Mouse (Mus musculus): ENCODE measurements around the gene Plcb4.
"Not testable (repeated sequence)": the region's sequence is repeated elsewhere in the genome, so short reads cannot be mapped to it uniquely, and the experiment has no call there.

The Plcb4 gene

DNA sequence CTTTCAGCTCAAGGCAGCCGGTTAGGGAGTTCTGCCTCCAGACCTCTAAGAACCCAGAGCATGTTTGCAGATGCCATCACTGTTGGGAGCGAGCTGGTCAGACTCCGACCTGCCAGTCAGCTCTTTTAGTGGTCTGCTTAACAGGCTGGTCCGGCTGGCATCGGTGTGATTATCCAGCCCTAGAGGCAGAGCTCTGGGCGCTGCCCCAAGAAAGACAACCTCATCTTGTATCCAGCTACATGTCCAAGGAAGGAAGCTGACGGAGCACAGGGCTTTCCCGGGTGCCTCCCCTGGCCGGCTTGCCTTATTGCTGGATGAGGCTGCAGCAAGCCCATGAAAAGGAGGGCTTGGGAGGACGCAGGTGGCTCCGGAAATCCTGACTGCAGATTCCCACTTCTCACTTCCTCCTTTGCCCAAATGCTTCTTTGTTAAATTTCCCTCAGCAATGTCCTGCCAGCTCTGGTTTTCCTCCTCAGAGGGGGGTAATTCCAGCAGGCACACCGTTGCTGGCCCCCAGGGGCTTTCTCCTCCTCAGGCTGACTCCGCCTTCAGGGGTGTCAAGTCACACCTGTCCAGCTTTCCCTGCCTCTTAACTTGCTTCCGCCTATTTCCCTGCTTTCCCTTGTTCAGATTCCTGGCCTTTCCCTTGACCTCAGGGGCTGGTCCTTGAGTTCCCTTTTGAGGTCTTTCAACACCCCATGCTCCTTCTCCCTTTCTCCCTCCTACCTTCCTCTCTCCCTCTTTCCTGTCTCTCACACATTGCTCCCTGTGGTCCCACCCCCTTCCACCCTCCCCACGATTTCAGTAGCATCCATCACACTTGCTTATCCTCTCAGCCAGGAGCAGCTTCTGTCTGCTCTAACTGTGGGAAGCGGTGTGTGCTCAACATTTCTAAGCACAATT is 58.7 kb downstream of the Plcb4 start:
- DNase-seq (ENCODE audit: low read depth), result no peak

DNA sequence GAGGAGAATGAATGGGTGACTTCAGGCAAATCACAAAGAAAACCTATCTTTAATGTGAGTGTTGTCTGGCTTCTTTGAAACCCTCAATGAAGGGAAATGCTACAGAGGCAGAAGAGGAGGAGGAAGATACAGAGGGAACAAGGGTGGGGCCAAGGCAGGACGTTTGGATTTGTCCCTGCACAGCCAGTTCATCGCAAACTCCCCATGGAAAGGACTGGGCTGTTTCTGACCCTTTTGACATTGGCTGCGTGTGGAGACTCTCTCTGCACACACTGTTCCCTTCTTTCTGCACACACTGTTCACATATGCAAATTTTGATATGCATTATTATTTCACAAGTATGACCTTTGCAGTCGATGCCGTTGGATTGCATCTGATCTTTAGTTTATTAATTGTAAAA is 63.3 kb downstream of the Plcb4 start:
- no peak for DNase-seq (ENCODE audit: low read depth)

DNA sequence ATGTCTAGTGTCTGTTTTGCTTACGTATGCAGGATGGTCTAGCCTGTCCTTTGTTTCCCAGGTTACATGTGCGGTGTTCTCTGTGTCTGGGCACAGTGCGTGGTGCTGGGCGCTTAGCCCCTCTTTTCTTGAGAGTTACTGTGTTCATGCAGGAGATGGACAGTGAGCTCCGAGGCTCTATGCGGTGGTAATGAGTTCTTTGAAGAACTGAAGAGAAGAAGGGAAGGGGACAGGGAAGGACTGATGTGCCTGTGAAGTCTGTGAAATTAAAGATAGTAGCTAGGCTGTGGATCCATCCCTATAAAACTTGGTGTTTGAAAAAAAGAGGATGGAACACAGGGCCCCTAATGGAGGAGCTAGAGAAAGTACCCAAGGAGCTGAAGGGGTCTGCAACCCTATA is 64.6 kb downstream of the Plcb4 start:
- DNase-seq (ENCODE audit: low read depth), result no peak

DNA sequence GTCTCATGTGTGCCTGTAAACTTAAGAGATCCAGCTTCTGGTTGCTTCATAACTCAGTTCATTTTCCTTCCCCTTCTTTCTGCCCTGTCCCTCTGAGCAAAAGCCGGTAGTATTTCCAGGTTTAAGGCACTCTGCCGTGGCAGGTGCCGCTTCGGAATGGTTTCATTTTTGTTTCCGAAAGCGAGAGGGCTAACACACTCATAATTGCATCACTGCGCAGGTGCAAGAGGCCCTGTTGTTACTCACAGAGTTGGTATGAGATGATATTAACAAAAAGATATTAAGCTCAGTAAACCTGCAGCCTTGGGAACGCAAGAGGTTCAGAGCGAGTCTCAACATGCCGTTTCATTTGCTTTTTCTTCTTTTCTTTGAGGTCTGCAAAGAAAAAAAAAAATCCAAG is 65.7 kb downstream of the Plcb4 start:
- DNase-seq (ENCODE audit: low read depth), result no peak

DNA sequence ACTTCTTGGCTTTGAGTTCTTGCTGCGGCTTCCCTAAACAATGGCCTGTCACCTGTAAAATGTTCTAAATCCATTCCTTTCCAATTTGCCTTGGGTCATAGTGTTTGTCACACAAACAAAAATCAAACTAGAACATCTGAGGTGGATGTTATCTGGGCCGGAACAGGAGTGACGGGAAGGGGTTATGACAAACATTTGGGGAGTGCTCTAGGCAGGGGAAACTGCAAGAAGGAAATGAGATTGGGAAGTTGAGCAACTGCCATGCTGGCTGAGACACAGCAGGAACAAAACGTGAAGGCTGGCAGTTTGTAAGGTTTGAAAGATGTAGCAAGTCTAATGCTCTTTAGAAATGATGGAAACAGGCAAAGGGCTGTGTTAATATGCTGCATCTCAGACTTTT is 66.6 kb downstream of the Plcb4 start:
- peak; percentile 18 for DNase-seq (ENCODE audit: low read depth)

DNA sequence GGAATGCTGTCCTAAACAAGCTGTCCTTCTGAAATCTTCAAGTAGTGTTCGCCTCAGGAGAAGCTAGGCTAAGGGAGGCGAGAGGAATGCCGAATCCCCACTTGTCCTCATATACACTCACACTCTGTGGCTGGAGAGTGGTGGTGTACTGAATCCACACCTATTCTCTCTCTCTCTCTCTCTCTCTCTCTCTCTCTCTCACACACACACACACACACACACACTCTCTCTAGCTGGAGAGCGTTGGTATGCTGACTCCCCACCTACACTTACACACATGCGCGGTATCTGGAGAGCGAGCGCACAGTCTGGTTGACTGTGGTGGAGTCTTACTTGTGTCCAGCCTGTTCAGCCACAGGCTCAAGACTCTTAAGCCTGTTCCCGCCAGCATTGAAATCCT is 68.3 kb downstream of the Plcb4 start:
- DNase-seq (ENCODE audit: low read depth), result no peak

DNA sequence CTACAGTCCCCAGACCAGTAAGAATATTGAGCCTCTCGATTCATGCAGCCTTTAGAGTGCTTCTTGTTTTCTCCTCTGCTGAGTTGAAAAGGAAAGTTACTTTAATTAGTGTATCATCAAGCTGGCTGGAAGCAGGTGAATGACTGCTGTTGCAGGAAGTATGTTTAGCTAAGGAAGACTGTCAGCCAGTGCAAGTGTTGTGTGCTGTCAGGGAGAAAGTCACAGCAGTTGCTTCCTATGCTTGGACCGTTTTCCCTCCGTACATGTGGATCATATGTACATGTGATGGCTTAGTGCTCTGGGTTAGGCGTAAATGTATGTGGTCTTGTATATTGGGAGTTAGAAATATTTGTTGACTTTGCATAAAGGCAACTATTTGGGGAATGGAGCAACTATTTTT is 69.1 kb downstream of the Plcb4 start:
- no peak for DNase-seq (ENCODE audit: low read depth)

DNA sequence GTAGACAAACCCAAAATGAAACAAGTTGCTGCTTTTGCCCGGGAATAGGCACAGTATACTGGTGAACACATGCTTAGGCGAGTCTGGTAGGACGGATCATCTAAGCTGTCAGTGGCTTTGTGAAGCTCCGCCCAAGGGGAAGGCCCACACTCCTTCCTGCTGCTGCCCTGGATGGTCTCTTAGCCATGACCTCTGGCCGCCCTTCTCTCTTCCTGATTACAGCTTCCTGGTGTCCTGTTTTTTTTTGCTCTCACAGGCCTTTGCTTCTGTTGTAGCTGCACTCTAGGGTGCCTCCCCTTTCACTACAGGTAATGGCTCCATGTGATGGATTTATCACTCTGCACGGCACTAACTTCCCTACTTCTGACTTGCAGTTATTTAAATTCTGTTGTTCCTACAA is 72.8 kb downstream of the Plcb4 start:
- no peak for DNase-seq (ENCODE audit: low read depth)

DNA sequence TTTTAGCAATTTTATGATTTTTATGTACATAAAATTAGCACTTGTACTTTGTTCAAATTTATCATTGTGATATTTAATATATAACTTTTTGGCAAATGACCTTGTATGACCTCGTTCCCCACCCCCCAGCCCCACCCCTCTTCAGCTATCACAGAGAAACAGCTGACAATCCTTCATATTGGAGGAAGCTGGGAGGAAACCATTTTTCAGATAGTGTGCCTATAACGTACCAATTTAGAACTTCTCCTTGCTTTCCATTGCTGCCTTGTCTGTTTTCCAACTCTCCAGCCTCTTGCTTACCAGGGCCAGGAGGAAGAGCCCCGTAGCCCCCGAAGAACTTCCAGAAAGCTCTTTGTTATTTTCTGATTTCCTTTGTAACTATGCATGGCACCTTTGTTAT is 73.8 kb downstream of the Plcb4 start:
- DNase-seq (ENCODE audit: low read depth), result no peak

DNA sequence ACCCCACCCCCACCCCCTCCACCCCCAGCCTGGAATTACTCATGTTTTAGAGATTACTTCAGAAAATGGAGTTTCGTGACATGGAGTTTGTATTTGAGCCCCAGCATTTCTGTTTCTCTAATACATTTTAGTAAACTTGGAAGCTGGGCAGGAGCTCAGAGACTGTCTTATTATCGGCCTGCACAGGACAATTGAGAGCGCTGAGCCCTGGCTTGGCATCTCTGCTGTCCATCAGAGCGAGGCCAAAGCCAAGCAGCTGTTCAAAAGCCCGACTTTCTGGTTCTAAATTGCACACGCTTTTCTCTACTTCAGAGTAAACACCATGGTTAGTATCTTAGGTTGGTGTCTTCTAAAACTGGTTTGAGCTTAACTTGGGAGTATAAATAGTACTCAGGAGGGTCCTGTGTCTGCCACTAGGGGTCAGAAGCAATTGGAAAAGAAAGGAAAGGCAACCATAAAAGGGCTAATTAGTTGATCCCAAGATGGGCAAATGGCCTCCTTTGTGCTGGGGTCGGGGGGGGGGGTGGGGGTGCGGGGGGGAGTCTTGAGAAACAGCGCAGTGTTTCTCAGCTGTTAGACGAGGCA is 75.2 kb downstream of the Plcb4 start:
- no peak for DNase-seq (ENCODE audit: low read depth)

DNA sequence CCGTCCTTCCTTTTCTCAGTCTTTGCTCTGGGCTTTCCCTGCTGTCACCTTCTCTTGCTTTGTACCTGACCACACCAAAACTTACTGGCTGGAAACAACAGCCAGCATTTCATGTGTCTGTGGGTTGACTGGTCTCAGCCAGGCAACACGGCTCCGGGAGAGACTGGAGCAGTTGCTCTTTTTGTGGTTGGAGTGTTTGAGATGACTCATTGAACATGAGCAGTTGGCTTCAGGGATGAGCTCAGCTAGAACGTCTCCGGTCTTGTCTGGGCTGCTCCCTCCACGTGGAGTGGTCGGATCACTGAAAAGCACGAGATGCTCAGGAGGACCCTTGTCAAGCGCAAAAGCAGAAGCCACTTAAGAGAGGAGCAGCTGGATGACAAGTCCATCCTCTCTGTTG is 78.7 kb downstream of the Plcb4 start:
- peak; percentile 3 for DNase-seq (ENCODE audit: low read depth)

DNA sequence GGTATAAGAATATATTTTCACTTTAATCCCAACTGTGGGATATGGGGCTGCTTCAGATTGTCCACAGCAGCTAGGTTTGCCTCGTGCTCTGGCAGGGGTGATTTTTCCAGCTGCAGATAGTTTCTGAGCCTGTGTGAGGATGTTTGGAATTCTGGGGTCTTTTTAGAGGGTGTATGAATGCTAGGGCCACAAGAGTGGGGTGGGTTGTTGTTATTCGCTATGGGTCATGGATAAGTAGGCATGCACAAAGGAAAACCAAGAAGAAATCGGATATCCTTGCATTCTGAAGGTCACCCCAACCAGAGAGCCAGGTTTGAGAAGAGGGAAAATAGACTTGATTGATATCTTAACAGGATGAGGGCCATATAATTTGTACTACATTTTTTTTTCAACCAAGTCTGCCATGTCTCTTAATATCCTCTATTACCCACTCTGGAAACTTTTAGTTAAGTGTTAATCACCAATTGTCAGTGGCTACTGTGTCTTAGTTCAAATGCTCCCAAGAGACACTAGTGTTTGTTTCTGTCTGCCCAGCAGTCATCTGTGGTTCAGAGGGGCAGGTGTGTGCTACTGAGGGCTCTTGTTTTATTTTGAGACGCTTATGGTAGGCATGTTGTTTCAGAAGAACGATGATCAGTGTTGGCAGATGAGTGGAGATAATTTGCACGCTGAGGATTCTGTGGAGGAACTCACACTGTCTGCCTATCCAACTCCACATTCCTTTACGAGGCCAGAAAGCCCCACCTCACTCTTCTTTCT is 79.4 kb downstream of the Plcb4 start:
- DNase-seq (ENCODE audit: low read depth), result not testable (repeated sequence)

DNA sequence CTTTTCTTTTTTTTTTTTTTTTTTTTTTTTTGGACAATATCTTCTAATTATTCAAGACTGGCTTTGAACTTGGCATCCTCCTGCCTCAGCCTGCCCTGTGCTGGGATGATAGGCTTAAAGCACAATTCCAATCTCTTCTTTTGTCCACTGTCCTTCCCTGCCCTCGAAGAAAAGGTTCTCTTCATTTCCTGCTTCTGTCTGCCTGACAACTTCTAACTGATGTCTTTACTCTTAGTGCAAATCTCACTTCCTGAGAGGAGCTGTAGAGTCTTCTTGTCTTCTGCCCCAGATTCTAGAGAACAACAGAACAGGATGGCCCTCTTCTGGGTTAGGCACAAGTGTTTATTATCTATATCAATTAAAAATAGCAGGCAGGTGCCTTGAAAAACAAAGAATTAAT is 80.1 kb downstream of the Plcb4 start:
- DNase-seq (ENCODE audit: low read depth), result no peak

DNA sequence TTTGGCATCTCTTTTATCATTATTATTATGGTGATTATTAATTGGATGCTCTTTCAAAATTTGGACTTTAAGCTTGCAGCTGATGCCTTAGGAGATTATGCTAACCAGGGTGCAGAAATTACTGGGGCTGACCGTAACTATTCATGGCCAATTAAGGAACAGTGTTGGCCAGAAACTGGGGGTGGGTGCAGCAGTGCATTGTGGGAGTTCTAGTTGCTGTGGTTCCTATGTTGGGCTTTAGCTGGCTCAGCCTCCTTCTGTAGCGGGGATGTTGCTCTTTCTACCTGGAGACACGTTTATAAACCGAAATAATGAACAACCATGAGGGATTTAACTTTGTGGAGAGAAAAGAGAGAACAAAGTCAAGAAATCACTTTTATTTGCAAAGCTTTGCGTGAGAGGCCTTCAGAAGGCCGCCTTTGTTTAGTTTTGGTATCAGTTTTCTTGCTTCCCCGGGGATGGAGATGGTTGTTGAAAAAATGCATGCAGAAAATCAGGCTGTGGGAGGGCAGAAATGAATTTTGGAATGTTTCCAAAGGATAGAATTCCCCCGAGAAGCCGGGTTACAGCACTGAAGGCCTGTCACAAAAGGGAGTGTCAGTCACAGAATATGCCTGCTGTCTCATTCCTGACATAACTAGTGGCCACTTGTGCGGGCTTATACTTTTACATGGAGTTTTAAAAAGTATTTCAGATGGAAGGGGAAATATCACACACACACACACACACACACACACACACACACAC is 84.3 kb downstream of the Plcb4 start:
- DNase-seq (ENCODE audit: low read depth), result no peak

DNA sequence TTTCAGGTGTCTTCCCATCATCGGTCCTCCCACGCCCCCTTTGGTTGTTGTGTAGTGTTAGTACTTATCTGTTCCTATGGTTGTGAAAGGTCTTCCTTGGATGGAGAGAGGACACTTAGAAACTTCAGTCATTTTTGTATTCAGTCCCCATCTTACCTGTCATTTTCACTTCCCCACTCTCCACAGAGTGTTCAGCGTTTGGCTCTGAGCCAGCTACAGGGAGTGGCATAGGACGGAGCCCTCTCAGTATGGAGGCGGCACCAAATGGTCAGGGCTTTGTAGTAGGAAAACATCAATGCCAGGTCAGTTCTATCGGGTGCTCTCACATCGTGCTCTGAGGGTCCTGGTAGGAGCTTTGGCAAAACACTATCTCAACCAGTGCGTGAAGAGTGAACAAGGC is 85.9 kb downstream of the Plcb4 start:
- DNase-seq (ENCODE audit: low read depth), result no peak

DNA sequence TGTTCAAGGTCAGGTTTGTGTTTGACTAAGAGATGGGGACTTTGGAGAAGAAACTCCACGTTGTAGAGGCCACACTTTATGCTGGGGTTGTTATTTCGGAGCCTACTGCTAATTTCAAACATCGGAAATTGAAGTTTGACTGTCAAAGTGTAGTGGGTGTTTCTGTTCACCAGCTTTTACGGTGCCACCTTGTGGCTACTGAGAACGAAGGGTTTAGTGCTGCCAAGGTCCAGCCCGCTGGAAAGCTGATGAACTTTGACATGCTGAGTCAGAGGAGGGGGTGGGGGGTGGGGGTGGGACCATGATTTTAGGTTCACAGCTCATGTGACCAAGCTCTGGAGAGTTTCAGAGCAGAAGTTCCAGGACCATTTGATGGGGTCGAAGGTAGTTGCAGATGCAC is 86.3 kb downstream of the Plcb4 start:
- no peak for DNase-seq (ENCODE audit: low read depth)

DNA sequence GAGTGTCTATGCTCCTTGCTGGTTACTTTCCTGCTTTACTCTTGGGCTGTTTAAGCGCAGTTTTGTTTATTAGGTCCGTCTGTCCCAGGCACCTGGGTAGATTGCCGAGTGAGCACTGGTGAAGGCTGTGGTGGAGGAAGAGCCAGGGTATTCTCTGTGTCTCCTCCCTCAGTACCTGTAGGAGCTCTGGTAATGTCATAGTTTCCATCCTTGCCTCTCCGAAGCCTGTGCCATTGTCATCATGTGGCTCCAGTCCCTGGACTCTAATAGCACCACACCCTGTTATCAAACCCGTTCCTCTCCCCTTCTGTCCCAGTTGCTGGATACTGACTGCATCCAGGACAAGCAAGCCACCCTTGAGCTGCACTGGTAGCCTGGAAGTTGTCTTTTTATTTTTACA is 89.6 kb downstream of the Plcb4 start:
- no peak for DNase-seq (ENCODE audit: low read depth)

DNA sequence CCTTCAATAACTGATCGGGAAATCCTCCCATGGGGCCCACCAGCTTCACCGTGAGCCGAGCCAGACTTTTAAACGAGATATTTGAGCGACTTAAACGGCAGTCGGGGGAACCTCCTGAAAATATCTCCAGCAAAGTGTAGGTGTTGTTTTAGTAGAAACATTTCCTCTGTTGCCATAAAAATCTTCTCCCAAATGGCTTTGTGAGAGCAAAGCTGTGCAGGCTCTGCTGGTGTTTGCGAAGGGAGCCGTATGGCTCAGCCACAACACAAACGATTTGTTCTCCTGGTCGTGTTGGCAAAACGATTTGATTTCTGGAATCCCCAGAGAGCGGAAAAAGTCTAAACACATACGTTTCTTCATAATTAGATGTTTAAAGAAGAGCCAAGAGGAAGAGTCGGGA is 90.8 kb downstream of the Plcb4 start:
- no peak for DNase-seq (ENCODE audit: low read depth)

DNA sequence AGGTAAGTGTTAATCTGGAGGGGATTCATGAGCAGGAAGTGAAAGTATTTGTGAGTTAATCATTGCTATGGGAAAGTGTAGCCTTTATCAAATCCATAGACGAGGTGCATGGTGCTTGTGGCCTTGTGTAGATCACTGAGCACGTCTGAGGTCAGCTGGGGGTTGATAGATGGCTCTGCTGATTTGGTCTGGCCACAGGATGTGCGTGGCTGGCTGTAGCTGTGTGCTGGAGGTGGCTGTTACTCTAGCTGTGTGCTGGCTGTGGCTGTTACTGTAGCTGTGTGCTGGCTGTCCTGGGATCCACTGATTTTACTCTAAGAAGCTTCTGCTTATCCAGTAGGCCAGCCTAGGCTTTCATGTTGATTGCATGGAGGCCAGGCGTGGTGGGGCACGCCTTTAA is 91.9 kb downstream of the Plcb4 start:
- no peak for DNase-seq (ENCODE audit: low read depth)

DNA sequence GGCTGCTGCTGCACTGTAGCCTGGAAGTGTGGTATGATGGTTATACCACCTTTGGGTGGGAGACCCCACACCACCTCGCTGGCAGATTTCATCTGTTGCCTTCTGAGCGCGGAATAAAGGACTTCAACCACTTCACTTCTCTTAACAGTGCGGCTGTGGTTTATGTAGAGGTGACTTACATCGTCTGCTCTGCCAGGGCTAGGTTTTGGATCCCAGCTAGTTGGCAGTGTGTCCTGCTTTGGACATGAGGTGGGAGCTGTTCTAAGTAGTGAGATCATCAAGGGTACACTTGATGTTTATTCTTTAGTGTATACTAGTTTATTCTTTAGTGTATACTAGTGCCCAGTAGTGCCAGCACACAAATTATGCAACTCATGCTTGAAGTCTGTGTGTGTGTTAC is 97.0 kb downstream of the Plcb4 start:
- no peak for DNase-seq (ENCODE audit: low read depth)

DNA sequence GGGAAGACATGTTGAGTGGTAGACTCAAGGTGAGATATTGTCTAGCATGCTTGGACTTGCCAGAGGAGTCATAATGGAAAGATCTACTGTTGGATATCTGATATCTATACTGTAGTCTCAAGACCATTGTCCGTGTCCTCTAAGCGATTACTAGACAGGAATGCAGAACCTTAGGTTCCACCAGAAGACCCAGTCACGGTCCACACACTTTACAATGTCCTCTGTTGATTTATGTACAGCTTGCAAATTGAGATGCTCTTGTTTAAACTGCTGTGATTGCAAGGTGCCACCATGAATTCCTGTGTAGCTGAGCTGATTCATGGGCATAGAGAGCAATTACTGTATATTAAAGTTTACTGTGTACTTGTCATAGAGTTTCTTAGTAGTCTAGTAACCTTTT is 98.7 kb downstream of the Plcb4 start:
- no peak for DNase-seq (ENCODE audit: low read depth)

DNA sequence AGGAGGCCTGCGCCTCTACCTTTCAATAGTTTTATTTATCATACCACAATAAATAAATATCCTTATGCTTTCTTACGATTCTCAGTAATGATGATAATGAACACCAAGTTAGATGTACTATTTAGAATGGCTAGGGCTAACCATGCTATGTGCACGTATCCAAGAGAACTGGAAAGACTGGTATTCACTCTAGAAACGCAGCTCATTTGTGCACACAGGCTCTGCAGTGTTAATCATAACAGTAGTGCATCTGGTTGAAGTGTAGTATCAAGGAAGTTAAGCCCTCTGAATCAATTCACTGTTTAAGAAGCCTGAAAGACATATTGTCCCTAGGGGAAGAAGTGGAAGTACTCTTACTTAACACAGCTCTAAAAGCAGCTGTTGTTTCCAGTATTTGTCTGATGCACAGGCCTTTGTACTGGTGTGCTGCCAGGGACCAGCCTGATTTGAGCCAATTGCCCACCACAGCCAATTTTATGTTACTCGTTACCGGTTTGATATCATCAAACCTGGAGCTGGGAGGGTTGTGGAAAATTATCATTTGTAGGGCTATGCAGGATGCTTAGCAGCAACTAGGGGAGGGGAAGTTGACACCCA is 100.8 kb downstream of the Plcb4 start:
- DNase-seq (ENCODE audit: low read depth), result no peak
